Mouse (Mus musculus): ENCODE results near the gene Rrp36.
A peak's percentile ranks its signal among the peaks of the same experiment; 100 is the strongest.

The Rrp36 gene

GRCm38 (mm10) chr17:46685913-46686312, 11.8 kb upstream of the Rrp36 start:
- DNase-seq (ENCODE audit: low spot score), result no peak

- no peak for DNase-seq (ENCODE audit: low spot score)
Measured at GRCm38 (mm10) chr17:46682654-46683389, 8.7 kb upstream of the Rrp36 start.

DNA sequence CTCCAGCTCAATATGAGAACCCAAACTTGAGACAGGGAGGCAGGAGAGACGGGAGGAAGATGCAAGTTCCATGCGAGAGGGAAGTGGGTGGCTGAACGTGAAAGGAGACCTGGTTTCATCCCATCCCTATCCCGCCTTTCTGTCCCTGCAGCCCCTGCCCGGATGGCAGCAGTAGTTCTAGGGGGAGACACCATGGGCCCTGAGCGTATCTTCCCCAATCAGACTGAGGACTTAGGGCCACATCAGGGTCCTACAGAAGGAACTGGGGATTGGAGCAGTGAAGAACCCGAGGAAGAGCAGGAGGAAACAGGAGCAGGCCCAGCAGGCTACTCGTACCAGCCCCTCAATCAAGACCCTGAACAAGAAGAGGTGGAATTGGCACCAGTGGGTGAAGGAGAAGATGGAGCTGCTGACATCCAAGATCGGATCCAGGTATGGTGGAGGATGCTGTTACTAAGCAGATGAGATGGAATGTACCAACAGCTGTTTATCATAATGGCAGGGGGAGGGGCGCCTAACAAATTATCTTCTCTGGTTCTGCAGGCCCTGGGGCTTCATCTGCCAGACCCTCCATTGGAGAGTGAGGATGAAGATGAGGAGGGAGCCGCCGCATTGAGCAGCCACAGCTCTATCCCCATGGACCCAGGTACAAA, 7.4 kb upstream of the Rrp36 start:
- DNase-seq (ENCODE audit: low spot score), result no peak

- peak; percentile 98 for DNase-seq (ENCODE audit: low spot score)
Measured at GRCm38 (mm10) chr17:46680760-46681373, 6.7 kb upstream of the Rrp36 start, which contains the start of gene Klhdc3. Gene Klhdc3, minus strand, starts transcription at chr17:46680914.

DNA sequence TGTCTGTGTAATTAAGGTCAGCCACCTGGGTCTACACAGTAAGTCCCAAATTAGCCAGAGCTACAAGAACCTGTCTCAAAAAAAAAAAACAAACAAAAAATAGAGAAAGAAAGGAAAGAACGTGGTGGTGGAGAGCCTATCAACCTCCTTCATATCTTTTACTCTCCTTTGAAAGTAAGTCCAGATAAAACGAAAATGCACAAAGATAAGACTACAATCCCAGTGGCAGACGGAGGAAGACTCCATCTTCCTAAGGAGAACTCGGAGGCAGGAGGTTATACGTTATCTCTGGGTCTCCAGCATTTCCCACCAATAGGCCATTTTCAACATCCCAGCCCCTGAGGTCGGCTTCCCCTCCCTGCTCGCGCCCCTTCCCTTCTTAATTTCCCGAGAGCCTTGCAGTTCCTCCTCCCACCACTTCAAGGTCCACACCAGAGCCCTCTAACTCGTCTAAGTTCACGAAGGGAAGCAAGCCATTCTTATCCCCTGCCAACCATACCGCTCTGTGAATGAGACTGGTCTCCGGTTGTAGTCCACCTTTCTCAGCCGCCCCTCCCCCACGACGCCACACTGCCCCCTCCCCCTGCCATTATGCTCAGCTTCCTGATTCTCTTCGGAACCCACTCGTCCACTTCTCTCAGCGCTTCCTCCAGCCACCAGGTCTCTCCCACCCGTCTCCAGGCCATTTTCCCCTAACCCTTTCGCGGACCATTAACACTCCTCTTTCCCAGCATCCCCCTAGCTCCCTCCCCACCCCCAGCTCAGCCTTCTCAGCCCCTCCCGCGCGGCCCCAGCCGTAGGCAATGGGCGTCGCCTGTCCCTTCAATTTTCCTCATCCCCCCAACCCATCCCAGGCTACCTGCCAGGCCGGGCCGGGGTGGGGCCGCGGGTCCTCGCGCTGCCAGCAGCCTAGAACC, 5.9 kb upstream of the Rrp36 start:
- DNase-seq (ENCODE audit: low spot score), result peak; percentile 72

- no peak for DNase-seq (ENCODE audit: low spot score)
Measured at GRCm38 (mm10) chr17:46678911-46679310, 4.8 kb upstream of the Rrp36 start.

DNA sequence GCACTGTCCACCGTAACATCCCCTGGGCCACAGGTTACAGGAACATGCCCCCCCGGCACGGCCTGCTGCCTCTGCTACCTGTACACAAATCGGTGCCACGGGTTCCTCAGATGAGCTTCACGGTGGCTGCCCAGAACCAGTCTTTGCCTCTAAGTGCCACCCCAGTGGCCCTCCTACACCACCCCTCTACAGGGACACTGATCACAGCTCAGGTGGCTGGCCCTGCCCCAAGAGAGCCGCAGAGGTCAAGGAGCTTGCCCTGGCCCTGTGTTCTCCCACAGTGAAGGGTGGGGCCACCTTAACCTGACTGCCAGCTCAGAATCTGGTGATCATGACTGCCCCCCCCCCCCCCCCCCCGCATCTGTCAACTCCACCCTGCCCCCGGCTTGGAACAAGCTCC, 4.3 kb upstream of the Rrp36 start, which contains the start of gene Mea1:
TSS of gene Mea1 (plus strand) at position 378 of the 400 bp plus-strand sequence.
- no peak for DNase-seq (ENCODE audit: low spot score)

- DNase-seq (ENCODE audit: low spot score), result peak; percentile 55
Measured at GRCm38 (mm10) chr17:46674530-46675283, 555 bp upstream of the Rrp36 start.

- no peak for DNase-seq (ENCODE audit: low spot score)
Measured at GRCm38 (mm10) chr17:46669911-46670310, 4.2 kb downstream of the Rrp36 start.

DNA sequence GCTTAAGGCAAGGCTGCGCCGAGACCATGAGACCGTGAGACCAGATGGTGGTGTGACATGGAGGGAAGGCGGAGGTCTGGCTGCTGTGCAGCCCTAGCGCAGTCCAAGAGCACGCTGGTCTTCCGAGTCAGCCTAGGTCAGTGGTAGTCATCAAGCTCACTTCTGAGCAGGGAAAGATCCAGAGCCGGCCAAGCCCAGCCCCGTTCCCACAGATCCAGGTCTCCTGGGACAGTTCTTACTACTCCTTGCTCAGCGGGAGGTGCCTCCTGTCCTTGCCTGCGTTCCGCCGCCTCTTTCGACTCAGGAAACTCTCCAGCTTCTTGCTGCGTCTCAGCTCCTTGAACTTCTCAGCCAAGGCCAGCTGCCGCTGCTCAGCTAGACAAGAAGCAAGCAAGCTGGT, 6.4 kb downstream of the Rrp36 start:
- no peak for DNase-seq (ENCODE audit: low spot score)

DNA sequence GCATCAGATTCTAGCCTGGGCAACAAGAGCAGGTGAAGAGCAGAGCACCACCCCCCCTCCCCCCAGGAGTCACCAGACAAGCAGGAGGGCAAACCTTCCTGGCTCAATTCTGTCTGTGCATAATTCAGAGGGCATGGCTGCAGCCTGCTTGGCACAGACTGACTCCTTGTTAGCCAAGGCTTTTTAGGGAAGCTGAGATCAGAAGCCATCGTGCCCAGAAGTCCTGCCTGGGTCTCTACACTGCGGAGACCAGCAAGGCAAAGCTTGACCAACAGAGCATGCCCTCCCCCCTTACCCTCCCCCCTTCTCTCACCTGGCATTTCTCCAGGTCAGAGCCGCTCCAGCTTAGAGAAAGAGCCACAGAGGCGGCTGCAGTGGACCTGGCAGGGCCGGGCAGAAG, 11.4 kb downstream of the Rrp36 start:
- DNase-seq (ENCODE audit: low spot score), result no peak

- no peak for DNase-seq (ENCODE audit: low spot score)
Measured at GRCm38 (mm10) chr17:46661981-46662380, 12.2 kb downstream of the Rrp36 start.

- no peak for DNase-seq (ENCODE audit: low spot score)
Measured at GRCm38 (mm10) chr17:46661351-46661750, 12.8 kb downstream of the Rrp36 start.

GRCm38 (mm10) chr17:46656054-46656453, 18.1 kb downstream of the Rrp36 start:
- no peak for DNase-seq (ENCODE audit: low spot score)

DNA sequence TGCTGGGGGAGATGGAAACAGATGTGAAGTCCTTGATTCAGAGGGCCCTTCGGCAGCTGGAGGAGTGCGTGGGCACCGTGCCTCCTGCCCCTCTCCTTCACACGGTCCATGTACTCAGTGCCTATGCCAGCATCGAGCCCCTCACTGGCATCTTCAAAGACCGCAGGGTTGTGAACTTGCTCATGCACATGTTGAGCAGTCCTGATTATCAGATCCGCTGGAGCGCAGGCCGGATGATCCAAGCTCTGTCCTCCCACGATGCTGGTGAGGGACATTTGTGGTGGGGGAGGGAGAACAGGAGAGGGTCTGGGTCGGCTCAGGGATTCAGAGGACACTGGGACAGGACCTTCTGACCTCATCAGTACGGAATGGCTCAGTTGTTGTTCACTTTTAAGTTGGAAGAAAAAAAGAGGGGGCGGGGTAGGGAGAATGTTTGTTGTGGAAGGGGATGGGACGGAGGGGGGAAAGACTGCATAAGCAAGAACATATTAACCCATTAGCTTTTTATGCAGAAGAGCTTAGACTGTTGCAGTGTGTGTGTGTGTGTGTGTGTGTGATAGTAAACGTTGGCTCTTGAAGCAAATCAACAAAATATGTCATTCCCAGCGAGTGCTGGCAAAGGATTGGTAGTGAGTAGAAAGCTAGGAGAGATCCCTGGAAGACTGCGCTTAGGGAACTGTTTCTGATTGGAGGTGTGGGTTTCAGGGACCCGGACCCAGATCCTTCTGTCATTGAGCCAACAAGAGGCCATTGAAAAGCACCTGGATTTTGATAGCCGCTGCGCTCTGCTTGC, 22.2 kb downstream of the Rrp36 start:
- DNase-seq (ENCODE audit: low spot score), result no peak

- DNase-seq (ENCODE audit: low spot score), result no peak
Measured at GRCm38 (mm10) chr17:46651292-46651691, 22.9 kb downstream of the Rrp36 start.

- DNase-seq (ENCODE audit: low spot score), result peak; percentile 93
Measured at GRCm38 (mm10) chr17:46650232-46651031, 23.7 kb downstream of the Rrp36 start, which contains the start of gene Cul7. Gene Cul7, plus strand, starts transcription at chr17:46650337.

DNA sequence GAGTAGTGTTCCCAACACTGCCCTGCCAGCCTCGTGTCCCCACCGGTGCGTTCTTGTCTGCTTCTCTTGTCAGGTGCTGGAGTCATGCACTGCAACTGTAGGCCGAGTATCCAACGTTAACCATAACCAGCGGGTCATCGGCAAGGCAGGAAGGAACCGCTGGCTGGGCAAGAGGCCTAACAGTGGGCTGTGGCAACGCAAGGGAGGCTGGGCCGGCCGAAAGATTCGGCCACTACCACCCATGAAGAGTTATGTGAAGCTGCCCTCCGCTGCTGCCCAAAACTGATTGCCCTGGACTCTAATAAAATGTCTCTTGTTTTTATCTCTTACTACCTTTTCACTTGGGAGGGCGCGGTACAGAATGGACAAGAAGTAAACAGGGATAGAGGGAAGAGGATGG, 24.3 kb downstream of the Rrp36 start:
- no peak for DNase-seq (ENCODE audit: low spot score)

DNA sequence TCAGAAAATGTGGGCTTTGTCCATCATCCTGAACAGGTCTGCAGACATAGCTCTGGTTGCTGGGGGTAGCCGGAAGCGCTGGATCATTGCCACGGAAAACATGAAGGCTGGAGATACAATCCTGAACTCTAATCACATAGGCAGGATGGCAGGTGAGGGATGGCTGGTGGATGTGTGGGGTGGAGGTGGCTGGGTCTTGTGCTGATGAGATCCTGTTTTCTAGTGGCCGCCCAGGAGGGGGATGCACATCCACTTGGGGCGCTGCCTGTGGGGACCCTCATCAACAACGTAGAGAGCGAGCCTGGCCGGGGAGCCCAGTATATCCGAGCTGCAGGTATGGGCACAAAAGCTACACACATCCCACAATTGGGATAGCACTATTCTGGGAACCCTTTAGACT, 25.7 kb downstream of the Rrp36 start:
- DNase-seq (ENCODE audit: low spot score), result no peak

DNA sequence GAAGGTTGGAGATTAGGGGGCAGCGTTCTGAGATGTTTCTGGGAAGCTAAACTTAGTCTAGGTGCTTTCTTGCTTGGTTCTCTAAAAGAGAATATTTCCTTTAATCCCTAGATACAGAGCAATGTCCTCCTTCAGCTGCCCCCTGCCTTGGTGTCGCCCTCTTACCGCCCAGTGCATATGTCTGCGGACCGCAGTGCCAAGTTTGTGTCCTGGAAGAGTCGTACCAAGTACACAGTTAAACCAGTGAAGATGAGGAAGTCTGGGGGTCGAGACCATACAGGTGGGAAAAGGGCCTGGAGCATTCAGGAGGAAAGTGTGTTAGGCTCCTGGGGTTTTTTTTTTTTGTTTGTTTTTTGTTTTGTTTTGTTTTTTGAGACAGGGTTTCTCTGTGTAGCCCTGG, 26.9 kb downstream of the Rrp36 start:
- no peak for DNase-seq (ENCODE audit: low spot score)
